Mouse (Mus musculus): ENCODE results near the gene Utp11. TPM values are rescaled to one million over a fixed set of nuclear protein-coding genes. Genes with fewer than 3 reads are reported as not detected.

Gene Utp11
- polyA plus RNA-seq (2012; ENCODE audit: insufficient read depth, low replicate concordance): 2.9 and 13.8 TPM in 2 replicates

DNA sequence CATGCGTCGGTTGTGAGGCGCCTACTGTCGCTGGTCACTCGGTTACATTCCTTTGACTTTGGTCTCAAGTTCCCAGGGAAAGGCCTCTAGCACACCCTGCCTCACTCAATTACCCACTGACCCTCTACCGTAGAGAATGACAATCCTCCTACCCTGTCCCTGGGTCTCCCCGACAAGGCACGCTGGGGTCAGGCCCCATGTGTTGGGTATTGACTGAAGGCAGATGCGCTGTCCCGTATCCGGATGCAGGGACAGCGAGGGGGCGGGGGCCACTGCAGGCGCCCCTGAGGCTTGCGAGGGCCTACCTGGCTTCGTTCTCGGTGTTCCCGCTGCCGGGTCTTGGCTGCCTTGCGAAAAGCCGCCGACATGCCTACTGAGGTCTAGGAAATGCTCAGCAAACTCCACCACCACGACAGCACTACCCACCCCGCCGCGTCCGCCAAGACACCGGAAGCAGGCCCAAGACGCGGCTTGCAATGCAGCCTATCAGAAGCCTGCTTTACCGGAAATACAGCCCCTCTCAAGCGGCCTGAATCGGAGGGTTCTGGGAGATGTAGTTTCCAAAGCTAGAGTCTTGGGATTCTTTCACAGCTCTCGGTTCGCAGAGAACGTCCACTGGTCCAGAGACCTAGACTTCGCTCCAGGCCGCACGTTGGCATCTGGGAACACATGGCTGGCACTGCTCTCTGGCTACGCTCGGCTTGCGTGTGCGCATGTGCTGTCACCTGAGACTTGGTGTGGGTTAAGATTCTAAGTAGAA lies at the start of gene Utp11:
Gene Utp11 (minus strand): TSS at position 466 of the 760 bp plus-strand sequence.
- peaks cover 87% of the 10 kb centered on the region for H3K4me1 ChIP-seq

DNA sequence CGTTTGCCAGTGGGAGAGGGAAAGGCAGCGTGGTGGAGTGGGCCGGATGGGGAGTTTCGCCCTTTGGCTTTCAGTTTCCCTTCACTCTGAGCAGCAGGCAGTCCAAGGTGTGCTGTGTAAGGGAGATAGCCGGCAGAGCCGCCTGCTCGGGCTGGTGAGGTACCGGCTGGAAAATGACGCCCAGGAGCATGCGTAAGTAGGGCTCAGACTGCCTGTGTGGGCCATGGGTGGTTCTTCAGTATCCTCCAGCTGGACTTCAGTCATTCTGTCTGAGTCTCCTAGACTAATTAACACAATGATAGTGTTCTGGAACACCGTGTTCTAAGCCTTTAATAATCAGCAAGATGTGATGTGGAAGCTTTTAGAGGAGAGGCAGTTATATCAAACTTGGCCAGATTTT lies 49.4 kb upstream of the Utp11 start:
- no peaks in the 10 kb centered on the region for H3K27me3 ChIP-seq (replicated peaks)
- H3K9me3 ChIP-seq: no peaks in the 10 kb centered on the region
- no peak for TF ChIP-seq FLI1 (IDR thresholded peaks at IDR 0.05; ENCODE audit: low read length)
- no peak for TF ChIP-seq GATA1 (IDR thresholded peaks at IDR 0.05; ENCODE audit: borderline replicate concordance, low read length)
- peaks cover 42% of the 10 kb centered on the region for H3K36me3 ChIP-seq (replicated peaks; ENCODE audit: low read length)
- H3K4me1 ChIP-seq: peaks cover 74% of the 10 kb centered on the region
- H3K4me3 ChIP-seq (replicated peaks): no peak overlapping the region

More for the DNA sequence above, at the start of gene Utp11:
- Histone ChIP-seq H3K4me3 (replicated peaks) (peak within 1 kb of the TSS; percentile 99), H3K36me3 (replicated peaks; ENCODE audit: low read length) (peaks cover 19% of the 10 kb centered on the region), H3K27me3 (replicated peaks) (no peaks in the 10 kb centered on the region), H3K9me3 (no peaks in the 10 kb centered on the region)
- TF ChIP-seq GATA1 (IDR thresholded peaks at IDR 0.05; ENCODE audit: borderline replicate concordance, low read length) (no peak), FLI1 (IDR thresholded peaks at IDR 0.05; ENCODE audit: low read length) (peak; percentile 58; the same call in 1 of the 2 replicates)

DNA sequence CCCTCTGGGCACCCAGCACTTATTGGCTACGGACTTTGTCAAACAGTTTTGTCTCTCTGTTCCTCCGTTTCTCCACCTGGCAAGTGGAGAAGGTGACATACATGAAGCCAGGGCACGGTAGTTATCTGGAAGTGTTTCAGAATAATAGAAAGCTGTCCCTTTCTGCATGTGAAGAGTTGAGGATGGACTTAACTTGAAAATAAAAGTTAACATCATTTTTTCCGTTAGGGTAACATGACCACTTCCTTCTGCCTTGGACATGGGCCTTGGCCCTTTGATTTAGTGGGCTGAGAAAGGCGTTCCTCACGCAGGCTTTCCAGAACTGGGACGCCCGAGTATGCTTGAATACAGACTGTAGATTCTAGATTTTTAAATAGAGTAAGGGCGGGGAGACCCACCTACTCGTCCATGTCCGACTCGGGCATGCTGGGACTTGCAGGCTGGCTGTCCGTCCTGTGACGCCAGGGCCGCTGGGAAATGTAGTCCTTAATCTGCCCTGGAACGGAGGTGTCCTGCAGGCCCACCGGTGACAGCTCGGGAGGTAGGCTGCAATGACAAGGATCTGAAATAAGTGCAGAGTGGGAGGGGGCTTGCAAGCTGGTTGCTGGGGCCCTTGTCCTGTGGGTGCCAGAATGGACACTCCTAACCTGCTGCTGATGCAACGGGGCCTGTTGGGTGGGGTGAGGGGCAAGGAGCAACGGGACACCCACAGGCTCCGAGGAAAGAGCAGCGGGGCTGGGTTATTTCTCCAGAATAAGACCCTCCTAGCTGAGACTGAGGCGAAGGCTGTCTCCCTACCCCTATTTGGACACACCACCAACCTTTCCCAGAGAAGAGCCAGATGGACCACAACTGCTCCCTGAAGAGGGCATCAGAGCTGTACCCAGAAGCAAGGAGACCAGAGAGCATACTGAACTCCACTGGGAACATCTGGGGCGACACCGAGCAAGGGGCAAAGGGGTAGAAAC lies 48.3 kb upstream of the Utp11 start, which contains the start of gene Inpp5b:
Gene Inpp5b (plus strand): TSS at position 475 of the 968 bp plus-strand sequence.
- Histone ChIP-seq H3K27me3 (replicated peaks) (no peaks in the 10 kb centered on the region), H3K9me3 (no peaks in the 10 kb centered on the region), H3K4me3 (replicated peaks) (peak within 1 kb of the TSS; percentile 90), H3K36me3 (replicated peaks; ENCODE audit: low read length) (peaks cover 35% of the 10 kb centered on the region), H3K4me1 (peaks cover 76% of the 10 kb centered on the region)
- TF ChIP-seq FLI1 (IDR thresholded peaks at IDR 0.05; ENCODE audit: low read length): no peak
- TF ChIP-seq GATA1 (IDR thresholded peaks at IDR 0.05; ENCODE audit: borderline replicate concordance, low read length): no peak

DNA sequence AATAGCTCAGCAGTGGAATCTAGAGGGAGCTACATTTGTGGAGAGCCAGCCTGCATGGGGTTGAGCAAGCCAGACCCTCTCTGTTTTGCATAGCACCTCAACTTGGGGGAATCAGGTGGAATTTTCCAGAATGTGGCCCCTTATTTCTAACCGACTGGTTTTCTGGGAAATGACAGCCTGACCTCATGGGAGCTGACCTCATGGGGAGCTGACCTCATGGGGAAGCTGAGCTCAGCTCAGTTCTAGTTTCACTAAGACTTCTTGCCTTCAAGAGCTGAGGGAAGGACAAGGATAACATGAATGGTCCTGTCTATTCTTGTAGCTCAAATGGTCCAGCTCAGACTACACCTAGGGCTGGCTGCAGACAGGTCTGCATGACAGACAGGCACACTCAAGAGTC lies 45.4 kb upstream of the Utp11 start:
- Histone ChIP-seq H3K36me3 (replicated peaks; ENCODE audit: low read length) (peaks cover 12% of the 10 kb centered on the region), H3K4me3 (replicated peaks) (peak overlapping the region; percentile 67), H3K9me3 (no peaks in the 10 kb centered on the region), H3K4me1 (peaks cover 69% of the 10 kb centered on the region), H3K27me3 (replicated peaks) (no peaks in the 10 kb centered on the region)
- TF ChIP-seq GATA1 (IDR thresholded peaks at IDR 0.05; ENCODE audit: borderline replicate concordance, low read length): no peak
- no peak for TF ChIP-seq FLI1 (IDR thresholded peaks at IDR 0.05; ENCODE audit: low read length)

DNA sequence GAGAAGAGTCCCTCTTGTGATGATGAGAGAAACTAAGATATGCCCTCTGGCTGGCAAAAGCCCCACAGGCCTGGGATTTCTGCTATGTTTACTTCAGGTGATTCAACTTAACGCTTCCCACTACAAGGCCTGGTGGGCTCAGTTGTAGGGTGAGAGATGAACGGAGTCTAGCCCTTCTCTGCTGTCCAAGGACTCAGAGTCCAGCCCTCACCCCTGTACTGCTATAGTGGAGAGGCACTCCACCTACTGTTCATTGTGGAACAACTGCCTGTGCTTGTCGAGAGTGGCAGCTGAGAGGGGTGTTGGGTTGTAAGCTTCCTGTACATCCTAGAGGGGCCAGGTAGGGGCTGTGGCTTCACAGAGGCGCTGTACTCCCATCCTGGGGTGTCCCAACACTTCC lies 44.6 kb upstream of the Utp11 start:
- peaks cover 12% of the 10 kb centered on the region for H3K36me3 ChIP-seq (replicated peaks; ENCODE audit: low read length)
- TF ChIP-seq FLI1 (IDR thresholded peaks at IDR 0.05; ENCODE audit: low read length): no peak
- no peak for TF ChIP-seq GATA1 (IDR thresholded peaks at IDR 0.05; ENCODE audit: borderline replicate concordance, low read length)

DNA sequence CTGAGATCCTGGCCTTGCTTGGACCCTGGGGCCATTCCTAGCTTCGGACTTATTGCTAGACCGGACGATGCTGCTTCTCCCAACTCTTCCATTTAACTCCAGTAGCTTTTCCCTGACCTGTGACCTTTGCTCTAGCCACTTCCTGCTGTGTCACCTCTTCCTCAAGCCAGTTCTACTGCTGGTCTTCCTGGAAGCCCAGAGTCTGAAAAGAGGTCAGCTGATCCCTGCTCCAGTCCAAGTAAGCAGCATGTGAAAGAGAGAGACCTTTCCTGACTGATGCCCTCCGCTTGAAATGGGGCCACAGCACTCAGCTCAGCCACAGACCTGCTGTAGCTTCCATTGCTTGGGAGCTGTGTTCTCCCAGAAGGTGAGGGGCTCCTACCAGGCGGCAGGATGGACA lies 44.1 kb upstream of the Utp11 start:
- H3K36me3 ChIP-seq (replicated peaks; ENCODE audit: low read length): peaks cover 17% of the 10 kb centered on the region
- no peaks in the 10 kb centered on the region for H3K9me3 ChIP-seq
- TF ChIP-seq FLI1 (IDR thresholded peaks at IDR 0.05; ENCODE audit: low read length) (no peak), GATA1 (IDR thresholded peaks at IDR 0.05; ENCODE audit: borderline replicate concordance, low read length) (no peak)
- H3K4me1 ChIP-seq: peaks cover 56% of the 10 kb centered on the region
- no peaks in the 10 kb centered on the region for H3K27me3 ChIP-seq (replicated peaks)
- peak overlapping the region; percentile 40 for H3K4me3 ChIP-seq (replicated peaks)

More for the DNA sequence above, 44.6 kb upstream of the Utp11 start:
- Histone ChIP-seq H3K4me1 (peaks cover 61% of the 10 kb centered on the region), H3K9me3 (no peaks in the 10 kb centered on the region), H3K27me3 (replicated peaks) (no peaks in the 10 kb centered on the region), H3K4me3 (replicated peaks) (peak overlapping the region; percentile 70)

DNA sequence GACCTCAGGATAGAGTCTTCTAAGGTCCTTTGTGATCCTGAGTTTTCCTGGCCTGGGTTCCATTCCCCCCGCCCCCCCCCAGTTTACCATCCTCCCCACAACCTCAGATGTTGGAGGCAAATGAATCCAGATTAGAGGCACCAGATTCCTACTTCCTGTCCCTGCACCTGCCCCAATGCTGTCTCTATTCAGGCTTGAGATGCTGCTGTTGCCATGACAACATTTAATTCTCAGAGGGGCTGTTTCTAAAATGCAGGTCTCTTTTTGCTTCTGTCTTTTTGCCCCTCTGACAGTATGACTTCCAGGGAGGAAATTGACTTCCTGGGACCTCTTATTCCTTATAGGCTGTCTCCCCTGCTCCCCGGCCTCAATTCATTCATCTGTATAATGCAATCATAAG lies 43.6 kb upstream of the Utp11 start:
- Histone ChIP-seq H3K36me3 (replicated peaks; ENCODE audit: low read length) (peaks cover 22% of the 10 kb centered on the region), H3K4me1 (peaks cover 50% of the 10 kb centered on the region), H3K9me3 (no peaks in the 10 kb centered on the region), H3K4me3 (replicated peaks) (no peak overlapping the region), H3K27me3 (replicated peaks) (no peaks in the 10 kb centered on the region)
- TF ChIP-seq GATA1 (IDR thresholded peaks at IDR 0.05; ENCODE audit: borderline replicate concordance, low read length) (no peak), FLI1 (IDR thresholded peaks at IDR 0.05; ENCODE audit: low read length) (no peak)

DNA sequence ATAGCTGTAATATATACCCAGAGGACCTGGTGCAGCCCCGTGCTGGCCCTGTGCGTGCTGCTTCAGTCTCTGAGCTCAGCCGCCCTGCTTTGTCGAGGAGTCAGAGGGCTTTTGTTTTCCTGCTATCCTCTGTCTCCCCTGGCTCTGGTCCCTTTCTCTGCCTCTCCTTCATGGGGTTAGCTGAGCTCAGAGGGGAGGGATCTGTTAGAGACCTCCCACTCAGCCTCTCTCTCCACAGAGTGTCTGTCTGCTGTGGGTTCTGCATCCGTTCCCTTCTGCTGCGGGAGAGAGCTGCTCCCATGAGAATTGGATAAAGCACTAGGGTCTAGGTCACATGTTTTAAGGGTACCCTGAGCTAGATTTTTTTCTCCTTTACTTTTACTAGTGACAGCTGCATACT lies 32.7 kb upstream of the Utp11 start:
- Histone ChIP-seq H3K36me3 (replicated peaks; ENCODE audit: low read length) (peaks cover 97% of the 10 kb centered on the region), H3K27me3 (replicated peaks) (no peaks in the 10 kb centered on the region), H3K4me3 (replicated peaks) (no peak overlapping the region), H3K9me3 (no peaks in the 10 kb centered on the region), H3K4me1 (peaks cover under 1% of the 10 kb centered on the region)
- TF ChIP-seq GATA1 (IDR thresholded peaks at IDR 0.05; ENCODE audit: borderline replicate concordance, low read length) (no peak), FLI1 (IDR thresholded peaks at IDR 0.05; ENCODE audit: low read length) (no peak)

DNA sequence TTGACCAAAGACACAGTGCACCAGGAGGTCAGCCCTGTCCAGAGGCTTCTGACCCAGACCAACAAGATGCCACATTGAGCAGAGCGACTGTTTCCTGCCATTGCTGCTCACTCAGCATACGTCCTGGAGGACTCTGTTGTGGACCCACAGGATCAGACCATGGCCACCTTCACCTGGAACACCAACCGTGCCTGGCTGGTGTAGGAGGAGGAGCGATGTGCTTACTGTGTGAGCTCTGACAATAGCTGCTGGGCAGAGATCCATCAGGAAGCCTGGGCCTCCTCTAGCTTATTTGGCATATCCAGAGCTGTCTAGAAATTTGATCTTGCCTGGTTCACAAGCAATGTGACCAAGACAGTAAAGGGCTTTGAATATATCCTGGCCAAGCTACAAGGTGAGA lies 25.7 kb upstream of the Utp11 start:
- Histone ChIP-seq H3K9me3 (no peaks in the 10 kb centered on the region), H3K36me3 (replicated peaks; ENCODE audit: low read length) (peaks cover 79% of the 10 kb centered on the region), H3K4me3 (replicated peaks) (no peak overlapping the region), H3K4me1 (peaks cover 19% of the 10 kb centered on the region), H3K27me3 (replicated peaks) (no peaks in the 10 kb centered on the region)
- TF ChIP-seq GATA1 (IDR thresholded peaks at IDR 0.05; ENCODE audit: borderline replicate concordance, low read length) (no peak), FLI1 (IDR thresholded peaks at IDR 0.05; ENCODE audit: low read length) (no peak)
